Mouse (Mus musculus): ENCODE results near the gene Cpm. TPM values are rescaled to one million over a fixed set of nuclear protein-coding genes. Genes with fewer than 3 reads are reported as not detected.
"Not testable (repeated sequence)": the region's sequence is repeated elsewhere in the genome, so short reads cannot be mapped to it uniquely, and the experiment has no call there.

Gene Cpm
- polyA plus RNA-seq, 2 experiments, result 3.9 to 9.1 TPM

GRCm38 (mm10) chr10:117594291-117594850 lies 34.9 kb upstream of the Cpm start:
- no peak overlapping the region for H3K4me2 ChIP-seq (ENCODE audit: low read depth)
- no peak overlapping the region for H3K9ac ChIP-seq (replicated peaks)
- H3K27ac ChIP-seq, result no peak overlapping the region
- DNase-seq (ENCODE audit: low read depth in 3 of 3, low spot score in 3 of 3) (no peak), ATAC-seq (ENCODE audit: insufficient read depth) (no peak)
- H3K9me3 ChIP-seq (ENCODE audit: control insufficient read depth, low read length), result no peaks in the 10 kb centered on the region
- H3K4me3 ChIP-seq (ENCODE audit: insufficient read depth in 1 of 2, low read depth in 2 of 2, low read length in 2 of 2), result no peak overlapping the region
- no peaks in the 10 kb centered on the region for H3K36me3 ChIP-seq (replicated peaks; ENCODE audit: control insufficient read depth, insufficient read depth, low read depth)
- no peak for TF ChIP-seq EP300 (IDR thresholded peaks at IDR 0.05; ENCODE audit: low read depth)
- H3K4me1 ChIP-seq (replicated peaks; ENCODE audit: control insufficient read depth in 2 of 2, insufficient read depth in 2 of 2, low read length in 1 of 2), result no peaks in the 10 kb centered on the region
- H3K27me3 ChIP-seq (ENCODE audit: control insufficient read depth, insufficient read depth, low read length), result no peaks in the 10 kb centered on the region
- WGBS (ENCODE audit: insufficient replicate concordance), result 71% methylated on average over 17 of the region's 17 CpGs

DNA sequence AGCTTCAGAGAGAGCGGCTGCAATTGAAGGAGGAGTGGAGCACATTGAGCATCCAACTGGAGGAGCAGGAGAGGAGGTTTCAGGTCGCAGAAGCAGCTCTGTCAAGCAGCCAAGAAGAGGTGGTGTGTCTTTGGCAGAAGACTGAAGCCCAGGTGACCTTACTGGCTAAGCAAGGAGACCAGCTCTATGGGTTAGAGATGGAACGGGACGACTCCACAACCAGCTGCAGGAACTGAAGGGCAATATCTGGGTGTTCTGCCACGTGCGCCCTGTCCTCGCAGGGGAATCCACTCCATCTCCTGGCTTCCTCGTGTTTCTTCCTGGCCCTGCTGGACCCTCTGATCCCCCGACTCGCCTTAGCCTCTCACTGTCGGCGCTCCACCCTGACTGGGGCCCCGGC lies 34.4 kb upstream of the Cpm start:
- no peaks in the 10 kb centered on the region for H3K4me1 ChIP-seq (replicated peaks; ENCODE audit: control insufficient read depth in 2 of 2, insufficient read depth in 2 of 2, low read length in 1 of 2)
- H3K9ac ChIP-seq (replicated peaks), result no peak overlapping the region
- no peaks in the 10 kb centered on the region for H3K36me3 ChIP-seq (replicated peaks; ENCODE audit: control insufficient read depth, insufficient read depth, low read depth)
- no peak overlapping the region for H3K4me3 ChIP-seq (ENCODE audit: insufficient read depth in 1 of 2, low read depth in 2 of 2, low read length in 2 of 2)
- H3K27ac ChIP-seq, result no peak overlapping the region
- H3K4me2 ChIP-seq (ENCODE audit: low read depth), result no peak overlapping the region
- H3K9me3 ChIP-seq (ENCODE audit: control insufficient read depth, low read length), result no peaks in the 10 kb centered on the region
- no peak for ATAC-seq (ENCODE audit: insufficient read depth)
- H3K27me3 ChIP-seq (ENCODE audit: control insufficient read depth, insufficient read depth, low read length), result no peaks in the 10 kb centered on the region
- TF ChIP-seq EP300 (IDR thresholded peaks at IDR 0.05; ENCODE audit: low read depth) (no peak), CTCF (IDR thresholded peaks at IDR 0.05; ENCODE audit: low read depth) (no peak)
- DNase-seq (ENCODE audit: low read depth in 3 of 3, low spot score in 3 of 3), result no peak
- WGBS (ENCODE audit: insufficient replicate concordance), result 68% methylated on average over 13 of the region's 13 CpGs

- no peaks in the 10 kb centered on the region for H3K27me3 ChIP-seq (ENCODE audit: control insufficient read depth, insufficient read depth, low read length)
- H3K4me3 ChIP-seq (ENCODE audit: insufficient read depth in 1 of 2, low read depth in 2 of 2, low read length in 2 of 2), result no peak overlapping the region
- no peaks in the 10 kb centered on the region for H3K36me3 ChIP-seq (replicated peaks; ENCODE audit: control insufficient read depth, insufficient read depth, low read depth)
- H3K9me3 ChIP-seq (ENCODE audit: control insufficient read depth, low read length), result no peaks in the 10 kb centered on the region
- ATAC-seq (ENCODE audit: insufficient read depth) (no peak), DNase-seq (ENCODE audit: low read depth in 3 of 3, low spot score in 3 of 3) (no peak)
- no peak overlapping the region for H3K27ac ChIP-seq
- no peak for TF ChIP-seq CTCF (IDR thresholded peaks at IDR 0.05; ENCODE audit: low read depth)
- TF ChIP-seq EP300 (IDR thresholded peaks at IDR 0.05; ENCODE audit: low read depth), result no peak
- H3K4me1 ChIP-seq (replicated peaks; ENCODE audit: control insufficient read depth in 2 of 2, insufficient read depth in 2 of 2, low read length in 1 of 2), result no peaks in the 10 kb centered on the region
- no peak overlapping the region for H3K4me2 ChIP-seq (ENCODE audit: low read depth)
- WGBS (ENCODE audit: insufficient replicate concordance), result 43% methylated on average over 13 of the region's 13 CpGs
- no peak overlapping the region for H3K9ac ChIP-seq (replicated peaks)
These were observed 33.7 kb upstream of the Cpm start for GRCm38 (mm10) chr10:117595442-117596164.

GRCm38 (mm10) chr10:117596165-117596735 lies 33.0 kb upstream of the Cpm start:
- no peak for DNase-seq (ENCODE audit: low read depth in 3 of 3, low spot score in 3 of 3)
- Histone ChIP-seq H3K9me3 (ENCODE audit: control insufficient read depth, low read length) (no peaks in the 10 kb centered on the region), H3K9ac (replicated peaks) (no peak overlapping the region), H3K4me3 (ENCODE audit: insufficient read depth in 1 of 2, low read depth in 2 of 2, low read length in 2 of 2) (no peak overlapping the region), H3K27me3 (ENCODE audit: control insufficient read depth, insufficient read depth, low read length) (no peaks in the 10 kb centered on the region), H3K27ac (no peak overlapping the region), H3K4me1 (replicated peaks; ENCODE audit: control insufficient read depth in 2 of 2, insufficient read depth in 2 of 2, low read length in 1 of 2) (no peaks in the 10 kb centered on the region), H3K36me3 (replicated peaks; ENCODE audit: control insufficient read depth, insufficient read depth, low read depth) (no peaks in the 10 kb centered on the region), H3K4me2 (ENCODE audit: low read depth) (no peak overlapping the region)
- ATAC-seq (ENCODE audit: insufficient read depth), result no peak
- no peak for TF ChIP-seq CTCF (IDR thresholded peaks at IDR 0.05; ENCODE audit: low read depth)
- TF ChIP-seq EP300 (IDR thresholded peaks at IDR 0.05; ENCODE audit: low read depth), result no peak
- WGBS (ENCODE audit: insufficient replicate concordance), result 54% methylated on average over 9 of the region's 9 CpGs

DNA sequence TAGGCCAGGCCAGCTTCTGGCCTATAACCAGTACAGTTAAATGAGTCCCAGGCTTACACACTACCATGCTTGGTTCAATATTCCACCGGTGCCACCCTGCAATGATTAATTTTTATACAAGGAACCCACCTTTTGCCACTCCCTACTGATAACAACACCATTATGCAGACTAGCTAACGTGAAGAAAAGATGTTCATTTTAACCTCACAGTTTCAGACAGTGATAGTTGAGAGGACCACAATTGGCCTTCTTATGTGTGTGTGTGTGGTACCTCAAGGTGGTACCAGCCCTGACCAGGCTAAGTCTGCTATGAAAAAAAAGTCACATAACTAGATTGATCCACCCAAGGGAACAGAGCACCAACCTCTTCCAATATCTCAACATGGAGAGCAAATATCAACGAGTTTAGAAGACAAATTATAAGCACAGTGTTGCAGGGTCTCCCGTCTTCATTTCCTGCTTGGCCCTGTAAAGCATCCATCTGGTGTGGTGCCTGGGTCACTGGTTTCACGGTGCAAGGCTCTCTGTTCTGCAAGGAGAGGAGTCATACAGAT lies 32.5 kb upstream of the Cpm start:
- Histone ChIP-seq H3K4me3 (ENCODE audit: insufficient read depth in 1 of 2, low read depth in 2 of 2, low read length in 2 of 2) (no peak overlapping the region), H3K9me3 (ENCODE audit: control insufficient read depth, low read length) (no peaks in the 10 kb centered on the region), H3K4me2 (ENCODE audit: low read depth) (no peak overlapping the region), H3K36me3 (replicated peaks; ENCODE audit: control insufficient read depth, insufficient read depth, low read depth) (no peaks in the 10 kb centered on the region), H3K4me1 (replicated peaks; ENCODE audit: control insufficient read depth in 2 of 2, insufficient read depth in 2 of 2, low read length in 1 of 2) (no peaks in the 10 kb centered on the region), H3K27me3 (ENCODE audit: control insufficient read depth, insufficient read depth, low read length) (no peaks in the 10 kb centered on the region), H3K27ac (no peak overlapping the region), H3K9ac (replicated peaks) (no peak overlapping the region)
- no peak for DNase-seq (ENCODE audit: low read depth in 3 of 3, low spot score in 3 of 3)
- ATAC-seq (ENCODE audit: insufficient read depth), result no peak
- WGBS (ENCODE audit: insufficient replicate concordance), result 55% methylated on average over 5 of the region's 5 CpGs
- no peak for TF ChIP-seq EP300 (IDR thresholded peaks at IDR 0.05; ENCODE audit: low read depth)
- TF ChIP-seq CTCF (IDR thresholded peaks at IDR 0.05; ENCODE audit: low read depth), result no peak

DNA sequence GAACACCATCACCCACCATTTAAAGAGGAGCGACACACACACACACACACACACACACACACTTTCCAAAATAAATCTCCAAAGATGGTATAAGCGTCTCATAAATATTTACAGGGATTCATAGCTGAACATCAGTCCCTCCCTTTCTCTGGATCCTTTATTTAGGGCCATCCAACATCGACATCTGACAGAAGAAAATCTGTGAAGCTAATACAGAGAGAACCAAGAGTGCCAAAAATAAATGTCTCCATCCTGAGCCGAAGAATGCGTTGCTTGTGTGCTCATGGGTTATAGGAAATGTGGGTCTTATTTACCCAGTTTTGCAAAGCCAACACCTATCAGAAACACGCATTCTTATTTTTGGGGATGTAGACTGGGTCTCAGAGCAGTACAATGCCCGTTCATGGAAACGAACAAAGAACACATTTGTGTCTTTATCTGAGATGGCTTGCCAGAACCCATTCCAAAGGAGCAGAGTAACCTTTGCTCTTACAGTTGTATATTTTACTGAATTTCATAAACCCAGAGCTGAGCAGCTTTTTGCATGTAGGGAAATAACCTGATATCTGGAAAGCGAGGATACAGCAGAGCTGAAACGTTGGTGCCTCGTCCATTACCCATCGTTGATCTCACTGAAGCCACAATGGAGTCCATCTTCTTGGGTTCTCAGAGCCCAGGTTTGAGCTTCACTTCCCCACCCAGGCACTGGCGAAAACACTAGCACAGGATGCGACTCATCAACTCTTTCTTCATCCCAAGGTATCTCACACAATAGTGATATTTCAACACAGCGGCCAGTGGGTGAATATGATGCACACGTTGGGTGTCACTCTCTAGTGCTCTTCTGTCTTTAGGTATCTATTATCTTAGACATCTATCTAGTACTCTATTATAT lies 31.7 kb upstream of the Cpm start:
- ATAC-seq (ENCODE audit: insufficient read depth); H3K4me1 ChIP-seq (replicated peaks; ENCODE audit: control insufficient read depth in 2 of 2, insufficient read depth in 2 of 2, low read length in 1 of 2); DNase-seq (ENCODE audit: low read depth in 3 of 3, low spot score in 3 of 3); H3K27me3 ChIP-seq (ENCODE audit: control insufficient read depth, insufficient read depth, low read length); H3K9me3 ChIP-seq (ENCODE audit: control insufficient read depth, low read length); H3K4me3 ChIP-seq (ENCODE audit: insufficient read depth in 1 of 2, low read depth in 2 of 2, low read length in 2 of 2); H3K36me3 ChIP-seq (replicated peaks; ENCODE audit: control insufficient read depth, insufficient read depth, low read depth); H3K27ac ChIP-seq; H3K4me2 ChIP-seq (ENCODE audit: low read depth); H3K9ac ChIP-seq (replicated peaks): not testable (repeated sequence)
- WGBS (ENCODE audit: insufficient replicate concordance), result 76% methylated on average over 16 of the region's 16 CpGs

Data from liver, embryonic 14.5 days (tissue).